Mouse (Mus musculus): ENCODE measurements around the gene Doc2g. TPM values are rescaled to one million over a fixed set of nuclear protein-coding genes. Genes with fewer than 3 reads are reported as not detected.
"Not testable (repeated sequence)": the region's sequence is repeated elsewhere in the genome, so short reads cannot be mapped to it uniquely, and the experiment has no call there.

The Doc2g gene
- polyA plus RNA-seq, 1 experiment from 2014 or later, result 2.6 TPM

DNA sequence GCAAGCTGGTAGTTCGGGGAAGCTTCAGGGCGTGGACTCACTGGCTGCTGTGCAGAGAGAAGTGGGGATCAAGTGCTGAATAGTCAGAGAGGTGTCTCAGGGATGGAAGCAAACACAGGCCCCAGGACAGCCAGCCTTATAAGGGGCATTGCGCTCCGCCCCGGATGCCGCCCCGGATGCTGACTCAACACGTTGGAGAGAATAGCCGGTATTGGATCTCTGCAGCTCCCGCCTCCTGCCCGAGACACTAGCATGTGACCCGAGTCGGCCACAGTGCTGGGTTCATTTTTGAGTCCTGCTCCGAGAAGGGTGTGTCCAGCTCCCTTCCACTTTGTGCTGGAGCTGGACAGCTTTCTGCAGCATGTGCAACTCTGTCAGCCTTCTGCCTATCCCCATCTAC, 39.0 kb downstream of the Doc2g start:
- Histone ChIP-seq H3K36me3 (ENCODE audit: insufficient read depth, low read length) (no peaks in the 10 kb centered on the region), H3K4me3 (replicated peaks; ENCODE audit: low read depth, low read length) (no peak overlapping the region), H3K4me2 (ENCODE audit: low read length) (no peak overlapping the region), H3K27ac (no peak overlapping the region), H3K9ac (ENCODE audit: low read depth, low read length) (no peak overlapping the region), H3K9me3 (replicated peaks; ENCODE audit: low read length) (no peaks in the 10 kb centered on the region), H3K4me1 (replicated peaks; ENCODE audit: insufficient read depth, low read length) (0 out of 2 replicates have a peak, but pooled peaks cover 4% of the 10 kb centered on the region), H3K27me3 (ENCODE audit: insufficient read depth, low read length) (no peaks in the 10 kb centered on the region)
- no peak for DNase-seq (ENCODE audit: low spot score)
- no peak for TF ChIP-seq CTCF (IDR thresholded peaks at IDR 0.05; ENCODE audit: low read depth)
- ATAC-seq (replicated peaks; ENCODE audit: low FRiP score, low read depth), result no peak
- WGBS, result 70% methylated on average over 14 of the region's 14 CpGs

DNA sequence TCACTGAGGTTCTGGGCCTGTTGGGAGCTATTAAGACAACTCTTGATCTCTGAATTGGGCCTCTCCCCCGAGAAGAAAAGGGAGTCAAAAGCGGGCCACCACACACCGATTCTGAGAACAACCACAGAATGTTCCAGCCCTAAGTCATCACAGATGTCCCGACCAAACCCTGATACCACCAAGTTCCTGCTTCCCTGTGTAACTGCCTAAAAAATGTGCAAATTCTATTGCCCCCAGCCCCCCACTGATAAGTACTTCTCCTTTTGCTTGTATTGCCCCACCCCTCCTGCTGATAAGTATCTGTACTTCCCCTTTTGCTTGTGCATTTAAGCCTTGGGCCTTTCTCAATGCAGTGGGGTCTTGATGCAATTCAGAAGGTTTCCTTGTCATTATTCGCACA, 41.0 kb downstream of the Doc2g start:
- ATAC-seq (replicated peaks; ENCODE audit: low FRiP score, low read depth); H3K4me3 ChIP-seq (replicated peaks; ENCODE audit: low read depth, low read length): not testable (repeated sequence)

DNA sequence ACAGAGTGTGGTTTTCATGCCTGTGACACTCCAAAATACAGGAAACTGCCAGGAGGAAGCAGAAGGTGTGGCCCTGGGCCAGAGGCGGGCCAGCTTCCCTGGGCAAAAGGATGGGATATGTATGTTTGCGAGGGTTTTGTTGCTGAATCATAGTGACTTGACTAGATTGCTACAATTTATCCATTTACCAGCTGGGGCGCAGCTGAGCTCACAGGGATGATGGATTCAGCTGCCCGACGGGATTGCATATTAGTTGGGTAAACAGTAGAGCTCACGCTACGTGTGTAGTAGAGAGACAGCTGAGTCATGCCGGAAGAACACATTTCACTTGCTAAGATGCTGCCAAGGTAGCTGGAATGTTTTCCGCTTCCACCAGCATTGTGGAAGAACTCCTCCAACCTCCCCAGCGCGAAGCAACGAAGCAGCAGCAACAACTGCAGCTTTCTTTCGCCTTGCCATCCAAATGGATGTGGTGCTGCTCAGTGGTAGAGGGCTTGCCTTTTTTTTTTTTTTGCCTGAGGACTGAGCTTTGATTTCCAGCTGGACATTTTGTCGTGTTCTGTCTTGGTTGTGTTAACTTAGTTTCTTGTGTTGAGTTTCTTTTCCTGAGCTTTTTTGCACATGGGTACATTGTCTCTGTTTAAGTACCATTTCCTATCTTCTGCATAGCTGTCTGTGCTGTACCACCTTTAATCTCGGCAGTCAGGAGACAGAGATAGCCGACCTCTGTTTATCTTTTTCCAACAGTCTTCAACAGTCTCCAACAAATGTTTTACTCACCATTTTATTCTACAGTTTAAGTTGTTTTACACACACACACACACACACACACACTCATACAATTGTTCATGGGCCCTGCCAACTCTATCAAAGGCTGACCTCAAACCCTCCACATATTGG, 43.1 kb downstream of the Doc2g start, which contains the start of gene Gstp2:
Gene Gstp2 (minus strand): TSS at position 58 of the 900 bp plus-strand sequence.
- H3K27ac ChIP-seq, result 0 out of 2 replicates have a peak within 1 kb of the TSS, but pooled peaks have one; percentile 2
- H3K4me2 ChIP-seq (ENCODE audit: low read length), result peak within 1 kb of the TSS; percentile 27
- ATAC-seq (replicated peaks; ENCODE audit: low FRiP score, low read depth), result peak; percentile 59

More for the DNA sequence above, 41.0 kb downstream of the Doc2g start:
- H3K4me1 ChIP-seq (replicated peaks; ENCODE audit: insufficient read depth, low read length); H3K27ac ChIP-seq; DNase-seq (ENCODE audit: low spot score); H3K9me3 ChIP-seq (replicated peaks; ENCODE audit: low read length); H3K36me3 ChIP-seq (ENCODE audit: insufficient read depth, low read length); H3K4me2 ChIP-seq (ENCODE audit: low read length); H3K27me3 ChIP-seq (ENCODE audit: insufficient read depth, low read length); H3K9ac ChIP-seq (ENCODE audit: low read depth, low read length): not testable (repeated sequence)
- 87% methylated on average over 5 of the region's 5 CpGs for WGBS

DNA sequence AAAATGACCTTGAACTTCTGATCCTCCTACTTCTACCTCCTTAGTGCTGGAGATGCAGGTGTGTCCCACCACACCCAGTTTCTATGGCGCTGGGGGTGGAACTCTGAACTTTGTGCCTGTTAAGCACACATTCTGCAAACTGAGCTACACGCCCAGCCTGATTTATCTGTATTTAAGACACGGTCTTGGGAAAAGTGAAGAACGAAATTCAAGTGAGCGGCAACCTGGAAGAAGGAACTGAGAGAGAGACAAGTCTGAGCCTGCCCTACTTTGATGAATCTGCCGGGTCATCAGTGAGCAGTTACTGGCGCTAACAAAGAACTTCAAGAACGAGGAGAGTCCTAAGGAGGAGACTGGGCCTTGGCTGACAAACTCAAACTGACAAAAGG, 43.7 kb downstream of the Doc2g start:
- Histone ChIP-seq H3K27me3 (ENCODE audit: insufficient read depth, low read length) (no peaks in the 10 kb centered on the region), H3K36me3 (ENCODE audit: insufficient read depth, low read length) (no peaks in the 10 kb centered on the region), H3K4me3 (replicated peaks; ENCODE audit: low read depth, low read length) (no peak overlapping the region), H3K4me2 (ENCODE audit: low read length) (no peak overlapping the region), H3K4me1 (replicated peaks; ENCODE audit: insufficient read depth, low read length) (no peaks in the 10 kb centered on the region), H3K9ac (ENCODE audit: low read depth, low read length) (no peak overlapping the region), H3K9me3 (replicated peaks; ENCODE audit: low read length) (no peaks in the 10 kb centered on the region), H3K27ac (no peak overlapping the region)
- ATAC-seq (replicated peaks; ENCODE audit: low FRiP score, low read depth) (no peak), DNase-seq (ENCODE audit: low spot score) (no peak)
- no peak for TF ChIP-seq CTCF (IDR thresholded peaks at IDR 0.05; ENCODE audit: low read depth)
- WGBS, result 78% methylated on average over 8 of the region's 8 CpGs

More for the DNA sequence above, 43.1 kb downstream of the Doc2g start, which contains the start of gene Gstp2:
- no peaks in the 10 kb centered on the region for H3K36me3 ChIP-seq (ENCODE audit: insufficient read depth, low read length)
- peak; percentile 84 for DNase-seq (ENCODE audit: low spot score)
- 38% methylated on average over 16 of the region's 16 CpGs for WGBS
- no peaks in the 10 kb centered on the region for H3K4me1 ChIP-seq (replicated peaks; ENCODE audit: insufficient read depth, low read length)
- no peaks in the 10 kb centered on the region for H3K9me3 ChIP-seq (replicated peaks; ENCODE audit: low read length)
- no peak within 1 kb of the TSS for H3K9ac ChIP-seq (ENCODE audit: low read depth, low read length)
- H3K27me3 ChIP-seq (ENCODE audit: insufficient read depth, low read length), result no peaks in the 10 kb centered on the region
- peak; percentile 55 for TF ChIP-seq CTCF (IDR thresholded peaks at IDR 0.05; ENCODE audit: low read depth)
- H3K4me3 ChIP-seq (replicated peaks; ENCODE audit: low read depth, low read length), result no peak within 1 kb of the TSS

DNA sequence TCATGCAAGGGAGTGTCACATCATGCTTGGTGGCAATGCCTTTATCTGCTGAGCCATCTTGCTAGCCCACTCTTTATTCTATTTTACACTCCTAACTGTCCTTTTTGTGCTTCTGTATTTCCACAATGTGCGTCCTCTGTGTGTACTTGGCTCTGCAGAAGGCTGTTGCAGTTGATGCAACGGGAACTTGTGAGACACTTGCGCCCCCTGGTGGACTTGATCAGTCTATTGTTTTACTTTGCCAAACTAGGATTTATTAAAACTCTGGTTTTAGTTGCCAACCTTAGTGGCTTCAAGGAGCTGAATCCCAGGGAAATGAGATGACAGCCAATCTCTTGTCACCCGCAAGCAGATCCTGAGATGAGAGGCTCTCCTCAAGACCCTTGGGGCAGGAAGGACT, 44.7 kb downstream of the Doc2g start:
- no peak for ATAC-seq (replicated peaks; ENCODE audit: low FRiP score, low read depth)

DNA sequence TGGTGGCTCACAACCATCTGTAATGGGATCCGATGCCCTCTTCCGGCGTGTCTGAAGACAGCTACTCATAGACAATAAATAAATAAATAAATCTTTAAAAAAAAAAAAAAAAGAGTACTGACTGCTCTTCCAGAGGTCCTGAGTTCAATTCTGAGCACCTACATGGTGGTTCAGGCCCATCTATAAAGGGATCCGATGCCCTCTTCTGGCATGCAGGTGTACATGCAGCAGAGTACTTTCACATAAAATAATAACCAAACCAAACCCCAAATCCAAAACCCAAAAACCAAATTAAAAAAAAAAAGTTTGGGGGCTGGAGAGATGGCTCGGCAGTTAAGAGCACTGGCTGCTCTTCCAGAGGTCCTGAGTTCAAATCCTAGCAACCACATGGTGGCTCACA, 46.0 kb downstream of the Doc2g start:
- not testable (repeated sequence) for H3K4me3 ChIP-seq (replicated peaks; ENCODE audit: low read depth, low read length); H3K9ac ChIP-seq (ENCODE audit: low read depth, low read length); H3K27ac ChIP-seq; DNase-seq (ENCODE audit: low spot score); H3K36me3 ChIP-seq (ENCODE audit: insufficient read depth, low read length); H3K4me2 ChIP-seq (ENCODE audit: low read length); ATAC-seq (replicated peaks; ENCODE audit: low FRiP score, low read depth); H3K27me3 ChIP-seq (ENCODE audit: insufficient read depth, low read length); H3K9me3 ChIP-seq (replicated peaks; ENCODE audit: low read length); H3K4me1 ChIP-seq (replicated peaks; ENCODE audit: insufficient read depth, low read length)
- WGBS, result 74% methylated on average over 5 of the region's 5 CpGs
- TF ChIP-seq CTCF (IDR thresholded peaks at IDR 0.05; ENCODE audit: low read depth), result peak; percentile 44

More for the DNA sequence above, 44.7 kb downstream of the Doc2g start:
- H3K27me3 ChIP-seq (ENCODE audit: insufficient read depth, low read length), result no peaks in the 10 kb centered on the region
- no peak overlapping the region for H3K27ac ChIP-seq
- no peak overlapping the region for H3K4me2 ChIP-seq (ENCODE audit: low read length)
- no peak overlapping the region for H3K9ac ChIP-seq (ENCODE audit: low read depth, low read length)
- H3K9me3 ChIP-seq (replicated peaks; ENCODE audit: low read length), result no peaks in the 10 kb centered on the region
- H3K36me3 ChIP-seq (ENCODE audit: insufficient read depth, low read length), result no peaks in the 10 kb centered on the region
- TF ChIP-seq CTCF (IDR thresholded peaks at IDR 0.05; ENCODE audit: low read depth), result peak; percentile 87
- no peaks in the 10 kb centered on the region for H3K4me1 ChIP-seq (replicated peaks; ENCODE audit: insufficient read depth, low read length)
- no peak overlapping the region for H3K4me3 ChIP-seq (replicated peaks; ENCODE audit: low read depth, low read length)
- WGBS, result 18% methylated on average over 4 of the region's 4 CpGs
- DNase-seq (ENCODE audit: low spot score), result peak; percentile 91

Data from kidney, postnatal 0 days (tissue).